Mouse (Mus musculus): ENCODE measurements at regions not wholly inside any gene's neighbourhood (a gene's known extent, or its start where the extent isn't known, plus 50 kb on each side); places are given as distances from the start of the nearest gene placed in this dataset.

GRCm38 (mm10) chr5:43089941-43090340, 143.0 kb upstream of the Cpeb2 start:
- no peak for ATAC-seq

- no peak for ATAC-seq
Measured at GRCm38 (mm10) chr5:43093647-43094326, 139.2 kb upstream of the Cpeb2 start.

DNA sequence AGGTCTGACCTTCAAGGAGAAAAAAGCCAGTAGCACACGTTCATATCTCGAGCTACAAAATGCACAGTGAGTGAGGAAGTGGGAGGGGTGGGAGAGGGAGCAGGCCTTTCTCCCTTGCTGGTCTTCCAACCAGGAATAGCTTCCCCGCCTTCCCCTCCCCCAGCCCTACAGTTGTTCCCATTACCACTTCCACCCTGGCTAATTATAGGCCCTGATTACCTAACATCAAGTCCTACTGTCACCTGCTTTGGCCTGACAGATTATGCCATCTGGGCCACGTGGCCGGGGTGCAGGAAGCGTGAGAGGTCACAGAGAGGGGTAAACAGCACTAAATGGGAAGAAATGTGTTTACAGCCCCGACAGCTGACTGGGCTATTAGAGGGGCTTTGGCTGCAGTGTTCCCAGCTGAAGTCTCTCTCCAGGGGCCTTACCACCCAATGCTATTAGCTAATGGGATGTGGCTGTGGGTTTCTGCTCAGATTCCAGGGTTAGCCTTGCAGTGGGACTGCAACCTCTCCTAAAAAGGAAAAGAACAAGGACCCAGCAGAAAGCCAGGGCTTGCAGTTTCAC, 138.6 kb upstream of the Cpeb2 start:
- no peak for ATAC-seq

GRCm38 (mm10) chr5:43102000-43102459, 130.9 kb upstream of the Cpeb2 start:
- ATAC-seq = no peak

DNA sequence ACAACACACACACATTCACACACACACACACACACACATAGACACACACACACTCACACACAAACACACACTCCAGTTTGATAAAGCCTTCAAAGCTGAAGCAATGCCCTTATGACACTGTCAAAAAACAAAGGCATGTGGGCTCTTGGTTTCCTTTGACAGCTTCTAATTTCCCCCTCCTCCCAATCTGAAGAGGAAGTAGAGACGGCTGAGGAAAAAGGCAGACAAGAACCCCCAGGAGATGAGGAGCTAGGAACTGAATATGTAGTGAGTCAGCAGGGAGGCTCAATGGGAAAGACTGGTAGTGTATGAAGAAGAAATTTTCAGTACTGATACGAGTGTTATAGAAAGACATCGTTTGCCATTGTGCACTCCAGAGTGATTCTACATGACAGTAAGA, 130.4 kb upstream of the Cpeb2 start:
- ATAC-seq = no peak

DNA sequence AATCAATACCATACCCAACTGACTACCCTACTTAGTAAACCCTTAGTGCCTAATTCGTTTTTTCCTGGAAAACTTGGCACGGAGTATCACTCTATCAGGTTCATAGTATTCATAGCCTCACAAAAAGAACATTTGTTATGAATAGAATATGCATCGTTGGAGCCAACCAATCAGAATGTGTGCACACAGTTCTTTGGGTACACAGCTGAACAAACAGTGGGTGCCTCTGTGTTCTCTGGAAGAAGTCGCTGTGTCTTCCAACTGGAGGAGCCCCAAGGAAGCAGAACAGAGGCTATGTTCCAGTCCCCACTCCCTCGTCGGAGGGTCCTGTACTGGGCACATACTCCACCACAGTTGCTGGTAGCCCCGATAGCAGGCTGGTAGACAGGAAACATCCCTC, 129.2 kb upstream of the Cpeb2 start:
- no peak for ATAC-seq

DNA sequence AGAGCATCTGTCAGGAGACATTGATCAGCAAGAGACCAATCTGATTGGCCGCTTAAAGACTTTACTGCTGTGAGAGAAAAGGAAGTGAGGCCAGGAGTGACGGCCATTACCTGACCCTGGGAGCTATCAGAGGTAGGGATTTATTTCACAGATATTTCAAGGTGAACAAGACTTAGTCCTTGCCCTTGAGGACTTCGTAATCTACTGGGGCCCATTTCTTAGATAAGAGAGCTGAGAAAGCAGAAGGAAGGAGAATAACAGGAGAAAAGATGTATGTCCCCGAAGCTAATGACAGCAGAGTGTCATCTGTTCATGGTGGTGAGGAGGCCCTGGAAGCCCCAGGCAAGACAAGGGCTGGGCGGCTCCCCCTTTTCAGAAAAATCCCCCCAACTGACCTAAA, 127.4 kb upstream of the Cpeb2 start:
- ATAC-seq = no peak

DNA sequence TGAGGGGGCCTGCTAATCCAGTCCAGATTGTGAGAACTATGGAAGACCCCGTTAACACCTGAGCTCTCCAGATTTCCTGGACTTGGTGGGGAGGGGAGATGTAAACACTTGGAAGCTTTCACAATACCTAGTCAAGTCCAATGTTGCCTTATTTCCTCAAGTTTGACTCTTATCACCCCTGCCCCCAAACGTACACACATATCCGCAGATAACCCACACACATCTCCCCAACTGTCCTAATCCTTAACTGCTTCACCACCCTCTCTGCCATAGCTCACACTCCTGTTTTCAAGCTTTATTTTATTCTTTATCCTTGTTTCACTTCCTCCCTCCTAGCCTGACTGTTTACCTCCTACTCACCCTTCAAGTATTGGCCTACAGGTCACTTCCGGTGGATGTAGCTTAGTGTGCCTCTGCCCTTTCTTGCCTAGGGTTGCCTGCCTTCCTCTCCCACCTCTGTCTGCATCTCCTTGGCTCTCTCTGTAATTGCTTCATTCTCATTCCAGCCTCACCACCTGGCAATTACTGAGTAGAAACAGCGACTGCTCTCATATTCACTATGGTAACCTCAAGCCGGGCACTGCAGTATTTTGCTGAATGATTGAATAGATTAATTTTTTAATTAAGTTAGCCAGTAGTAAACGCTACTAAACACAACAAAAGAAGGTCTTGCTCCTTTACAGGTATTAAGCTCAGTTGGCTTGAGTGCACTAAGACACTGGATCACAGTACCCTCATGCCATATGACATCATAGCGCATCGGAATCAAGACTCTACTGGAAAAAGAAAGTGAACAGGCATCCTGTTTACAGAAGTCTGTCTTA, 125.3 kb upstream of the Cpeb2 start:
- no peak for ATAC-seq

- no peak for ATAC-seq
Measured at GRCm38 (mm10) chr5:43108260-43108589, 124.7 kb upstream of the Cpeb2 start.

- no peak for ATAC-seq
Measured at GRCm38 (mm10) chr5:43110122-43110521, 122.8 kb upstream of the Cpeb2 start.

GRCm38 (mm10) chr5:43111740-43112139, 121.2 kb upstream of the Cpeb2 start:
- no peak for ATAC-seq

DNA sequence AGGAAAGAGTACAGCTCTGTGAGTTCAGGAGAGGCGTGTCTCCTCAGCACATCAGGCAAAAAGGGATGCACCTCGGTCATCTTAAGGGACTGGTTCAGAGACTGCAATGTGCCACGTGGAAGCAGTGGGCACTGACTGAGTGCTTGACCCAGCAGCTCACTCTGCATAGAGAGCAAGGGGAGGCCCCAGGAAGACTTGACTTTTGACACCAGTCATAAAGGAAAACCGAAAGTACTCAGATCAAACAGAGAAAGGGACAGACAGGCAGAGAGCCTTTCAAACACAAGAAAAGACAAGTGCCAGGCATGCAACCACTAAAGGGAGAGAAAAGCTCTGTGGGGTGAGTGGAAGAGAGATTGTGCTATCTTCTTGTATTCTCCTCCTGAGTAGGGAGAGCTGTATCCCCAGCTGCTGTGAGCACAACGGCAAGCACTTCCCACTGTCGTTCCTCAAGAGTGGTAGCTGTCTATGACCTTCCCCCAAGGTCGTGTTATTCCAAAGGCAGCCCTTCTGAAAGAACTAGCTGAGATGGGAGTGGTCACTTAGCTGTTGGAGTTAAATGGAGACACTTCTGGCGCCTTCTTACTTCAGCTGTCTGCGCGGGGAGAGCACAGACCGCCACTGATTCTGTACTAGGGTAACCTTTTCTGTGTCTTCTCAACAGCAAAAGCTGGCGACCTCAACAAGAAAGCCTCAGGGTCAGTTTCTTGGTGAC, 119.4 kb upstream of the Cpeb2 start:
- peak; percentile 49 for ATAC-seq

GRCm38 (mm10) chr5:43115507-43115906, 117.5 kb upstream of the Cpeb2 start:
- ATAC-seq = no peak

GRCm38 (mm10) chr5:43116821-43117220, 116.1 kb upstream of the Cpeb2 start:
- ATAC-seq = no peak

DNA sequence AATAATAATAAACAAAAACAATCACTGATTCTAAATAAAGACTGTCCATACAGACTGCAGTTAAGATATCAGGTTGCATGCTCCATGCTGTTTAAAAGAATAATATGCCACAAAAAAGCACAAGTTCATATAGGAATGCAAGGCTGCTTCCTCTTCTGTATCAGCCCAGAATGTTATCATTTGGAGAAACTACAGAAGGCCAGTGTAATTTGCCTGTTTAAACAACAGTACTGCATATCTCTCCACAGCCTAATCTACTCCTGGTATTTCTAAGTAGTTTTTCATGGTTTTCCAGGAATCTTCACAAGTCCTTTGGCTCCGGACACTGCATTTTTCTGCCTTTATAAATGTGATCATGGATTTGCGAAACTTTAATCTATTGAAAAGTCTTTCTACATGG, 111.9 kb upstream of the Cpeb2 start:
- no peak for ATAC-seq

GRCm38 (mm10) chr5:43124301-43124700, 108.7 kb upstream of the Cpeb2 start:
- ATAC-seq = no peak

DNA sequence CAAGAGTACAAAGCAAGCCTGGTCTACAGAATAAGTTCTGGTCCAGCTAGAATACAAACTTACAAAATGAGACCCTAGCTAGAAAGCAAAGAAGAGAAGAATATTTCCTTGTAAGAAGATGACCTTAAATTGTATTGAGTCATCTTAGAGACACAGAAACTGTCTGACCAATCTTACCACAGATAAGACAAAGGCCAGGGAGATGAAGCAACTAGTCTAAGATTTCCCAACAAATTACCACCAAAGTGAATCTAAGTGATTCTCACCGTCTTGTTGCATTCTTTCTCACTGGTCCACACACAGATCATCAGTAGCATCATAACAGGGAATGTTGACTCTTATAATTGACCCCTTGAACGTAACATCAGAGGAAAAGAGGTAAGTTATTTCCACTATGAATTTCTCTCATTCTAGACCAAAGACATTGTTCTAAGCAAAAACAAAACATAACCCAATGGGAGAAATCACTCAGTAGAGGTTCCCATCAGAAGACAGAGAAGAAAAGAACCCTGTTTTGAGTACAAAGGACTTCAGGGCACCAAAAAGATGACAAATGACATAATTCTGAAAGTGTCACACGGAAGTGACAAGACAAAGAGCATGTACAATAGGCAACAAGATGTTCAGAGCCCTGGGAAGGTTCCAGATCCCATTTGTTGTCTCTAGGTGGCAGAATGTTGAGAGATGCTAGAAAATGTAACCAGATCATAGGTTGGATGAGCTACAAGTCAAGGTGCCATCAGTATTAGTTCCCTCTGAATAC, 107.0 kb upstream of the Cpeb2 start:
- no peak for ATAC-seq

GRCm38 (mm10) chr5:43130377-43130776, 102.6 kb upstream of the Cpeb2 start:
- no peak for ATAC-seq

DNA sequence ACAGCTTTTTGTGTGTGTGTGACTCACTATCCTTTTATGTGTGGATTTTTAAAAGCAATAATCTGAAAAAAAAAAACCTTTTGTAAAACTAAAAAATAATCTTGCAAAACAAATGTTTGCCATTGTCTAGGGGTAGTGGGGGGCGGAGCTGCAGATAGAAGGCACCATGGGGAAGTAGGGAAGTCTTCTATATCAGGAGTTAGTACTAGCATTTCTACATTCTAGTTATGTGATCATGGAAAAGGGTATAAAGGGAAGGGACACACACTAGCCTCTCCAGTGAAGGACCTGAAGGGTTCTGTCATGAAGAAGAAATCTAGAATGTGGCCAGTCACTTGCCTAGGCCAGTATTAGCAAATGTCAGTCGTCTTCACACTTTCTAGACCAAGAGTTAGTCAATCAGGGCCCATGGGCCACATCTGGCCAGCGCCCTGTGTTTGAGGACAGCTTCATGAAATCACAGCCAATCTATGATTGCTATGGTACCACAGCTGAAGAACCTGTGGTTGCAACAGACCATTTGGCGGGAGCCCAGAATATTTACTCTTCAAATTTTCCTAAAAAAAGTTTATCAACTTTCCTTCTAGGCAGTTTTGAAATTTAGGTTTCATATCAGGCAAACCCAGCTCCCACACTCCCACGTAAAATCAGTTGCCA, 101.9 kb upstream of the Cpeb2 start:
- no peak for ATAC-seq

DNA sequence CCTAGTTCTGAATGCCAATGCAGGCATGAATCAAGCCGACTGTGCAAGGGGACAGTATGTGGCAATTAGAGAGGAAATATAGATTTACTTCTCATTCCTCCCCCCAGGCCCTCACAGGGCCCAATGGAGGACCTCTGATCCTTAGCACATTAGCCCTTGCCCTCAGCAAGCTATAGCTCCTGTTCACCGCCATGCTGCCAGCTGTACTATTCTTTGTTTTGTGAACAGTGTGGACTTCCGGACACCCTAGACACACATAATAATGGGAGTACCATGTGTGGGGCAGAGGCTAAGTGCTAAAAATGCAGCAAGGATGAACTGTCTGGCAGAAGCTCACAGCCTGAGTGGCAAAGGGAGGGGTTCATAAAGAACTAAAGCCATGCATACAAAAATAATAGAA, 99.3 kb upstream of the Cpeb2 start:
- no peak for ATAC-seq

GRCm38 (mm10) chr5:43136142-43136541, 96.8 kb upstream of the Cpeb2 start:
- no peak for ATAC-seq

- ATAC-seq = no peak
Measured at GRCm38 (mm10) chr5:43137777-43138176, 95.2 kb upstream of the Cpeb2 start.
